Mouse (Mus musculus) limb, embryonic 11.5 days (tissue): Measurements from ENCODE around the gene Tmem179b. TPM values are rescaled to one million over a fixed set of nuclear protein-coding genes. Genes with fewer than 3 reads are reported as not detected.
A peak's percentile ranks its signal among the peaks of the same experiment; 100 is the strongest.

Source experiments
- ATAC-seq: fragments of 200-750 bp; cut with Nextera tagmentation; 2 replicates; pipeline ENCODE4 v1.8.0; 2017; ENCODE audit warnings: low read depth; ENCODE audit not compliant: insufficient number of reproducible peaks, low FRiP score, low TSS enrichment
- DNase-seq: peaks from one replicate; pipeline ENCODE4 v3.0.0-alpha.2; 2015; ENCODE audit warnings: low spot score
- H3K27ac ChIP-seq: fragments of 300-500 bp; sonication (generic); replicated peaks from 2 replicates; pipeline ENCODE4 v1.5.1; 2014; ENCODE audit warnings: low read depth, mild to moderate bottlenecking, low read length
- H3K27me3 ChIP-seq: fragments of 300-500 bp; sonication (generic); 2 replicates; pipeline ENCODE4 v1.6.1; 2014; ENCODE audit warnings: mild to moderate bottlenecking, low read length, mixed read lengths; ENCODE audit not compliant: control insufficient read depth, insufficient read depth
- H3K36me3 ChIP-seq: fragments of 300-500 bp; sonication (generic); 2 replicates; pipeline ENCODE4 v1.6.1; 2014; ENCODE audit warnings: mild to moderate bottlenecking, low read length, moderate library complexity, mixed read lengths; ENCODE audit not compliant: control insufficient read depth, insufficient read depth
- H3K4me1 ChIP-seq: fragments of 300-500 bp; sonication (generic); 2 replicates; pipeline ENCODE4 v1.6.1; 2014; ENCODE audit warnings: low read length, mixed read lengths; ENCODE audit not compliant: control insufficient read depth, insufficient read depth
- H3K4me2 ChIP-seq: fragments of 300-500 bp; sonication (generic); 2 replicates; pipeline ENCODE4 v1.6.1; 2014; ENCODE audit warnings: low read depth, mild to moderate bottlenecking, moderate library complexity; ENCODE audit not compliant: severe bottlenecking
- H3K4me3 ChIP-seq: fragments of 300-500 bp; sonication (generic); 2 replicates; pipeline ENCODE4 v1.5.1; 2014; ENCODE audit warnings: low read depth, low read length
- H3K9ac ChIP-seq: fragments of 300-500 bp; sonication (generic); 2 replicates; pipeline ENCODE4 v1.6.1; 2014; ENCODE audit warnings: mild to moderate bottlenecking, low read length
- H3K9me3 ChIP-seq: fragments of 300-500 bp; sonication (generic); 2 replicates; pipeline ENCODE4 v1.6.1; 2016; ENCODE audit warnings: low read length; ENCODE audit not compliant: control insufficient read depth
- WGBS: fragments of 180-500 bp; shearing (Covaris S2); extraction: QIAGEN DNeasy Blood & Tissue Kit; methylation state at CpG from one replicate; pipeline ENCODE4 v1.1.7; 2014; 5-methylcytosine and 5-hydroxymethylcytosine counted together
- polyA plus RNA-seq: library from polyadenylated mRNA; unstranded; fragments of >200 nt; fragmentation: Nextera tagmentation; extraction: Ambion mirVana; gene quantifications from 2 replicates; pipeline ENCODE4 v1.2.1, GENCODE M21; 2014

The Tmem179b gene
- polyA plus RNA-seq, 1 experiment from 2014 or later: 51.3 TPM

DNA sequence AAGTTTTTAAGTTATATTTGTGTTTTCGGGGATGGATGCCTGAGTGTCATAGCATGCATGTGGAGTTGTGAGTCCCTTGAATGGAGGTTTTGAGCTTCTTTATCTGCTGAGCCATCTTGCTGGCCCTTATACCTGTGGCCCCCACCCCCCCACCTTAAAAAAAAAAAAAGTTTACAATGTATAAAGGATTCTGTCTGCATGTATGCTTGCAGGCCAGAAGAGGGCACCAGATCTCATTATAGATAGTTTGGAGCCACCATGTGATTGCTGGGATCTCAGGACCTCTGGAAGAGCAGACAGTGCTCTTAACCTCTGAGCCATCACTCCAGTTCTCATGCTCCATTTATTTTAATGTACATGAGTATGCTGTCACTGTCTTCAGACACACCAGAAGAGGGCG is 26.9 kb downstream of the Tmem179b start:
- Histone ChIP-seq H3K4me3 (no peak overlapping the region), H3K27me3 (no peaks in the 10 kb centered on the region), H3K9me3 (no peaks in the 10 kb centered on the region; the same call in 1 of the 2 replicates), H3K27ac (no peak overlapping the region), H3K9ac (no peak overlapping the region), H3K36me3 (peaks cover 44% of the 10 kb centered on the region), H3K4me1 (no peaks in the 10 kb centered on the region; the same call in 1 of the 2 replicates), H3K4me2 (no peak overlapping the region)
- DNase-seq (no peak), ATAC-seq (no peak)
- WGBS: 75% methylated on average over 2 of the region's 2 CpGs

DNA sequence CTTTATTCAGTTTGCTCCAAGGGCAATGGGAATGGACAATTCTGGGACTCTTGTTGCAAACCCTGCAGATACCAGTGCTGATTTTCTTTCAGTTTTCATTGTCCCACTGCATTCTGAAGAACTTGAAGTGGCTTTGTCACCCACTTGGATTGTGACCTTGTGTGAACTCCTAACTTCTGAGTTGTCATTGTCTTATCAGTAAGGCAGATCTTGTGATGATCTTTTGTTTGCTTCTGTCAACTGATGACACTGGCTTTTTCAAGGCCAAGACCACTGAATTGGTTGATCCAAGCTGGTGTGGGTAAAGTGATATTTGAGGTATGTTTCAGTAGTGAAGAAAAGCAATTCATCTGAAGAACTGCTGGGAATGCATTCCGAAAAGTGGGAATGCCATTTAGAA is 28.9 kb downstream of the Tmem179b start:
- DNase-seq (no peak), ATAC-seq (no peak)
- no peaks in the 10 kb centered on the region; the same call in 1 of the 2 replicates for H3K9me3 ChIP-seq
- H3K4me3 ChIP-seq: no peak overlapping the region
- no peaks in the 10 kb centered on the region for H3K27me3 ChIP-seq
- H3K36me3 ChIP-seq: peaks cover 39% of the 10 kb centered on the region
- H3K27ac ChIP-seq: no peak overlapping the region
- no peak overlapping the region for H3K9ac ChIP-seq
- H3K4me1 ChIP-seq: peaks cover 9% of the 10 kb centered on the region
- WGBS: 89% methylated on average over 1 of the region's 1 CpGs
- no peak overlapping the region for H3K4me2 ChIP-seq

- Histone ChIP-seq H3K4me3 (peak overlapping the region; percentile 97), H3K27me3 (no peaks in the 10 kb centered on the region), H3K4me1 (peaks cover 9% of the 10 kb centered on the region), H3K9ac (peak overlapping the region; percentile 87), H3K27ac (peak overlapping the region; percentile 78), H3K4me2 (peak overlapping the region; percentile 92), H3K9me3 (no peaks in the 10 kb centered on the region), H3K36me3 (peaks cover 34% of the 10 kb centered on the region)
- ATAC-seq (no peak), DNase-seq (no peak)
- WGBS: 18% methylated on average over 14 of the region's 14 CpGs
Observed at GRCm38 (mm10) chr19:8742176-8742575, 32.1 kb downstream of the Tmem179b start.

- DNase-seq: peak; percentile 96
- peak within 1 kb of the TSS; percentile 87 for H3K9ac ChIP-seq
- H3K4me2 ChIP-seq: peak within 1 kb of the TSS; percentile 92
- peaks cover 9% of the 10 kb centered on the region for H3K4me1 ChIP-seq
- H3K4me3 ChIP-seq: peak within 1 kb of the TSS; percentile 97
- peak within 1 kb of the TSS; percentile 78 for H3K27ac ChIP-seq
- WGBS: under 1% methylated on average over 36 of the region's 36 CpGs
- no peaks in the 10 kb centered on the region for H3K9me3 ChIP-seq
- H3K36me3 ChIP-seq: peaks cover 30% of the 10 kb centered on the region
- no peaks in the 10 kb centered on the region for H3K27me3 ChIP-seq
- ATAC-seq: peak; percentile 96
Observed at GRCm38 (mm10) chr19:8741243-8741869, 32.9 kb downstream of the Tmem179b start, which contains the start of gene Stx5a. Gene Stx5a, plus strand, starts transcription at chr19:8741413.

DNA sequence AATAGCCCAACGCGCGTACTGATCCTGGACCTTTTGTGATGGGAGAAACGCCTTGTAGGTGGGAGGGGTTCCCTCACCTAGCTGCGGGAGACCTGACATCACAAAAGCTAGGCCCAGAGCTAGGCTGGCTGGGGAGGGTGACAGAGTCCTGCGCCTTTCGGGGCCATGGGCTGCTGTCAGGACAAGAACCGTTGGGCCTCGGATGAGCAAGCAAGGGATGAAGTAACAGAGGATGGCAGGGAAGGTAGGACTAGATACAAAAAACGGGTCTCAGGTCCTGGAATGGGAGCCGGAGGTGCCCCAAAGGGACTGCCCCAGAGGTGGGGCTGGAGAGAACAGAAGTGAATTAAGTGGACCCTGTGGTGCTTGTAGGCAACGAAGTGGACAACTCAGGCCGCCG is 33.7 kb downstream of the Tmem179b start, which contains the start of gene 1700092M07Rik:
TSS of gene 1700092M07Rik (plus strand) at position 116 of the 400 bp plus-strand sequence.
- H3K9me3 ChIP-seq: no peaks in the 10 kb centered on the region
- ATAC-seq (0 out of 2 replicates have a peak, but pooled peaks have one; percentile 0), DNase-seq (no peak)
- H3K27me3 ChIP-seq: no peaks in the 10 kb centered on the region
- H3K27ac ChIP-seq: peak within 1 kb of the TSS; percentile 77
- peak within 1 kb of the TSS; percentile 97 for H3K4me3 ChIP-seq
- H3K4me1 ChIP-seq: peaks cover 9% of the 10 kb centered on the region
- peak within 1 kb of the TSS; percentile 77 for H3K9ac ChIP-seq
- H3K4me2 ChIP-seq: peak within 1 kb of the TSS; percentile 27
- H3K36me3 ChIP-seq: peaks cover 27% of the 10 kb centered on the region
- 71% methylated on average over 14 of the region's 14 CpGs for WGBS

GRCm38 (mm10) chr19:8739646-8740045 is 34.6 kb downstream of the Tmem179b start:
- H3K9me3 ChIP-seq: no peaks in the 10 kb centered on the region
- no peaks in the 10 kb centered on the region for H3K27me3 ChIP-seq
- no peak overlapping the region for H3K27ac ChIP-seq
- DNase-seq (no peak), ATAC-seq (no peak)
- H3K36me3 ChIP-seq: peaks cover 20% of the 10 kb centered on the region
- H3K4me3 ChIP-seq: no peak overlapping the region
- peaks cover 9% of the 10 kb centered on the region for H3K4me1 ChIP-seq
- no peak overlapping the region for H3K4me2 ChIP-seq
- whole genome bisulfite sequencing: 88% methylated on average over 6 of the region's 6 CpGs
- no peak overlapping the region for H3K9ac ChIP-seq

DNA sequence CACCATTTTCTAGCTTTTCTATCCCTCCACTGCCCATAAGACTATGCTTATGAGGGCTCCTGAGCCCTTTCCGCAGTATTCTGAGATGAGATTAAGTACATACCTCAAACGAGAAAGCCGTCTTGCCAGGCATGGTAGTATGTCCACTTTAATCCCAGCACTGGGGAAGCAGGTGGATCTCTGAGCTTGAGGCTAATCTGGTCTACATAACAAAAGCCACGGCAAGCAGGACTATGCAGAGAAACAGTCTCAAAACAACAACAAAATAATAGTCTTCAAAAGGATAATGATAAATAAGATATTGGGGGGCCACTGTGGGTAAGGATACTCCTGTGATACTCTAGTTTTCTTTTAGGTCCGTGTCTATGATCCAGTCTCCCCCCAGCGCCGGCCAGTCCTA is 35.4 kb downstream of the Tmem179b start:
- Histone ChIP-seq H3K9ac (no peak overlapping the region), H3K36me3 (peaks cover 18% of the 10 kb centered on the region), H3K9me3 (no peaks in the 10 kb centered on the region), H3K27me3 (no peaks in the 10 kb centered on the region), H3K4me1 (peaks cover 9% of the 10 kb centered on the region), H3K27ac (no peak overlapping the region), H3K4me2 (no peak overlapping the region), H3K4me3 (no peak overlapping the region; the same call in 1 of the 2 replicates)
- WGBS: 93% methylated on average over 7 of the region's 7 CpGs
- no peak for ATAC-seq
- DNase-seq: no peak

- no peak for DNase-seq
- H3K4me3 ChIP-seq: peak overlapping the region; percentile 90
- WGBS: 2% methylated on average over 11 of the region's 11 CpGs
- peaks cover 6% of the 10 kb centered on the region for H3K4me1 ChIP-seq
- H3K36me3 ChIP-seq: peaks cover 14% of the 10 kb centered on the region
- H3K27ac ChIP-seq: 0 out of 2 replicates have a peak overlapping the region, but pooled peaks have one; percentile 8
- H3K9ac ChIP-seq: peak overlapping the region; percentile 89
- peak overlapping the region; percentile 84 for H3K4me2 ChIP-seq
- H3K9me3 ChIP-seq: no peaks in the 10 kb centered on the region
- no peaks in the 10 kb centered on the region for H3K27me3 ChIP-seq
- ATAC-seq: no peak; the same call in 1 of the 2 replicates
Observed at GRCm38 (mm10) chr19:8736160-8736467, 38.2 kb downstream of the Tmem179b start.
